18 mouse cellular contexts compared by ENCODE assay signal in genomic region chr13:115257345-115257744, GRCm38 (mm10).
"Had no signal": no experiment of that assay in that cellular context is flagged by ENCODE, and none has a peak within 500 bp of the region (broad histone marks: within the 10 kb centered on the region; RNA-seq: fewer than 3 reads in every experiment).

No protein-coding gene starts in this region.

- H3K27ac ChIP-seq: kidney, postnatal 0 days; limb, embryonic 12.5 days; liver, embryonic 13.5 days; lung, embryonic 15.5 days; macrophage; neural tube, embryonic 12.5 days had no signal

- ATAC-seq: liver, postnatal 0 days had no signal

- H3K36me3 ChIP-seq: limb, embryonic 12.5 days; liver, embryonic 13.5 days; lung, embryonic 15.5 days; neural tube, embryonic 12.5 days had no signal

- H3K9ac ChIP-seq: limb, embryonic 12.5 days; liver, embryonic 13.5 days; liver, postnatal 0 days; lung, embryonic 15.5 days; neural tube, embryonic 12.5 days had no signal

- H3K4me1 ChIP-seq: limb, embryonic 12.5 days; liver, embryonic 13.5 days; lung, embryonic 15.5 days; megakaryocyte, embryonic 14.5 days; neural tube, embryonic 12.5 days had no signal

- H3K4me3 ChIP-seq: limb, embryonic 12.5 days; liver, embryonic 13.5 days; lung, embryonic 15.5 days; megakaryocyte, embryonic 14.5 days; neural tube, embryonic 12.5 days had no signal

- H3K4me2 ChIP-seq: limb, embryonic 12.5 days; liver, embryonic 13.5 days; lung, embryonic 15.5 days; neural tube, embryonic 12.5 days had no signal

- H3K9me3 ChIP-seq: limb, embryonic 12.5 days; liver, embryonic 13.5 days; lung, embryonic 15.5 days; megakaryocyte, embryonic 14.5 days; neural tube, embryonic 12.5 days had no signal

- H3K27me3 ChIP-seq: limb, embryonic 12.5 days; liver, embryonic 13.5 days; lung, embryonic 15.5 days; megakaryocyte, embryonic 14.5 days; neural tube, embryonic 12.5 days had no signal

- DNase-seq: kidney, adult 11 months; kidney, adult 9 months; kidney, postnatal 36 days; layer of hippocampus, adult 9-11 months; layer of hippocampus, postnatal 36 days; liver; liver, embryonic 13.5 days; liver, postnatal 0 days; lung, postnatal 14 days; right cerebral cortex, postnatal 25 days; thymus, adult 18-20 months; thymus, postnatal 14 days had no signal
